Comparison of ENCODE assay signal across 22 mouse cellular contexts in genomic region chr7:115630287-115630686, GRCm38 (mm10).
DNase-seq lines count a peak whose midpoint lies in the region; ATAC-seq lines count a peak whose summit lies in the region.
"Had no signal": no experiment of that assay in that cellular context is flagged by ENCODE, and none has a peak within 500 bp of the region (broad histone marks: within the 10 kb centered on the region; RNA-seq: fewer than 3 reads in every experiment).

No protein-coding gene starts in this region.

- H3K9me3 ChIP-seq in heart, embryonic 10.5 days: no peaks in the 10 kb centered on the region
- H3K9me3 ChIP-seq in heart, embryonic 14.5 days (ENCODE audit: control insufficient read depth, low read length): no peaks in the 10 kb centered on the region
- H3K9me3 ChIP-seq in limb, embryonic 12.5 days: no peaks in the 10 kb centered on the region
- no peaks in the 10 kb centered on the region for H3K9me3 ChIP-seq in limb, embryonic 10.5 days (replicated peaks)
- H3K9me3 ChIP-seq: embryonic facial prominence, embryonic 10.5 days; forebrain, embryonic 13.5 days; hindbrain, embryonic 12.5 days had no signal

- no peak for DNase-seq in heart, embryonic 10.5 days (ENCODE audit: low spot score)
- DNase-seq in heart, postnatal 36 days: no peak
- no peak for DNase-seq in heart, adult 8-10 months (ENCODE audit: low spot score)
- DNase-seq in limb, embryonic 10.5 days (ENCODE audit: low spot score): no peak
- peak; percentile 9 for DNase-seq in 3134 (ENCODE audit: extremely low read depth, insufficient read length, low spot score)
- DNase-seq in gastrocnemius, adult 8-10 months (ENCODE audit: low spot score in 2 of 2): no peak
- DNase-seq: adrenal gland, adult 2 months; adrenal gland, postnatal 25 days; cerebellum, adult 18-20 months; cerebellum, postnatal 10 days; forebrain, postnatal 0 days; gastrocnemius, postnatal 25 days; heart, postnatal 14 days had no signal

- no peaks in the 10 kb centered on the region for H3K27me3 ChIP-seq in heart, embryonic 10.5 days (ENCODE audit: insufficient read depth, poor library complexity, severe bottlenecking)
- no peaks in the 10 kb centered on the region for H3K27me3 ChIP-seq in heart, embryonic 14.5 days (ENCODE audit: control insufficient read depth, insufficient read depth, low read length)
- H3K27me3 ChIP-seq in limb, embryonic 12.5 days: no peaks in the 10 kb centered on the region
- H3K27me3 ChIP-seq in limb, embryonic 10.5 days (ENCODE audit: low read depth, poor library complexity, severe bottlenecking): no peaks in the 10 kb centered on the region
- H3K27me3 ChIP-seq: CH12.LX; forebrain, embryonic 13.5 days; hindbrain, embryonic 12.5 days had no signal

- H3K27ac ChIP-seq in heart, embryonic 10.5 days: 0 out of 2 replicates have a peak overlapping the region, but pooled peaks have one; percentile 42
- H3K27ac ChIP-seq in heart, embryonic 14.5 days (replicated peaks in 1 of 2; ENCODE audit: control insufficient read depth in 1 of 2, insufficient read depth in 1 of 2, low read depth in 2 of 2, low read length in 2 of 2): peak overlapping the region; percentile 29 to 44; a peak in 2 of 4 replicates
- H3K27ac ChIP-seq in limb, embryonic 12.5 days: 0 out of 2 replicates have a peak overlapping the region, but pooled peaks have one; percentile 46
- no peak overlapping the region for H3K27ac ChIP-seq in limb, embryonic 10.5 days
- H3K27ac ChIP-seq: embryonic facial prominence, embryonic 10.5 days; forebrain, embryonic 13.5 days; hindbrain, embryonic 12.5 days had no signal

- WGBS in heart, embryonic 10.5 days: 53% methylated on average over 4 of the region's 4 CpGs
- WGBS in heart, embryonic 14.5 days: 54% methylated on average over 4 of the region's 4 CpGs
- WGBS in limb, embryonic 12.5 days: 82% methylated on average over 4 of the region's 4 CpGs
- WGBS in limb, embryonic 10.5 days: 82% methylated on average over 4 of the region's 4 CpGs

- H3K9ac ChIP-seq in heart, embryonic 14.5 days (ENCODE audit: low read length): no peak overlapping the region
- H3K9ac ChIP-seq in limb, embryonic 12.5 days (replicated peaks): no peak overlapping the region
- H3K9ac ChIP-seq: forebrain, embryonic 13.5 days; forebrain, postnatal 0 days; hindbrain, embryonic 12.5 days had no signal

- no peak overlapping the region for H3K4me3 ChIP-seq in heart, embryonic 10.5 days
- no peak overlapping the region for H3K4me3 ChIP-seq in heart, embryonic 14.5 days (ENCODE audit: control insufficient read depth in 1 of 2, insufficient read depth in 1 of 2, low read depth in 1 of 2, low read length in 2 of 2)
- no peak overlapping the region for H3K4me3 ChIP-seq in limb, embryonic 12.5 days (replicated peaks)
- H3K4me3 ChIP-seq in limb, embryonic 10.5 days: no peak overlapping the region
- H3K4me3 ChIP-seq: embryonic facial prominence, embryonic 10.5 days; forebrain, embryonic 13.5 days; hindbrain, embryonic 12.5 days had no signal

- no peak overlapping the region for H3K4me2 ChIP-seq in heart, embryonic 14.5 days (ENCODE audit: low read length)
- no peak overlapping the region for H3K4me2 ChIP-seq in limb, embryonic 12.5 days
- H3K4me2 ChIP-seq: forebrain, embryonic 13.5 days; hindbrain, embryonic 12.5 days had no signal

- H3K36me3 ChIP-seq in heart, embryonic 10.5 days: no peaks in the 10 kb centered on the region
- no peaks in the 10 kb centered on the region for H3K36me3 ChIP-seq in heart, embryonic 14.5 days (ENCODE audit: control insufficient read depth, insufficient read depth, low read length)
- H3K36me3 ChIP-seq in limb, embryonic 12.5 days: no peaks in the 10 kb centered on the region
- no peaks in the 10 kb centered on the region for H3K36me3 ChIP-seq in limb, embryonic 10.5 days
- H3K36me3 ChIP-seq: embryonic facial prominence, embryonic 10.5 days; hindbrain, embryonic 12.5 days had no signal

- peaks cover 44% of the 10 kb centered on the region for H3K4me1 ChIP-seq in heart, embryonic 10.5 days
- H3K4me1 ChIP-seq in heart, embryonic 14.5 days (ENCODE audit: control insufficient read depth in 2 of 2, insufficient read depth in 2 of 2, low read length in 2 of 2): peaks cover 11 to 43% of the 10 kb centered on the region in 2 experiments
- H3K4me1 ChIP-seq in limb, embryonic 12.5 days (replicated peaks): peaks cover 40% of the 10 kb centered on the region
- H3K4me1 ChIP-seq in limb, embryonic 10.5 days: peaks cover 31% of the 10 kb centered on the region

- intact Hi-C loops in heart, postnatal 36 days (cut with DNase I): no loop called here

- no peak for ATAC-seq in heart, embryonic 14.5 days (ENCODE audit: insufficient number of reproducible peaks, insufficient read depth, low FRiP score, low read depth)
- ATAC-seq in limb, embryonic 12.5 days (ENCODE audit: insufficient number of reproducible peaks, insufficient read depth, low FRiP score, low TSS enrichment, low read depth): no peak
- ATAC-seq: forebrain, embryonic 13.5 days; forebrain, postnatal 0 days; hindbrain, embryonic 16.5 days; inflammation-experienced regulatory T-cells, adult 6 months; intestine, postnatal 0 days had no signal
